Mouse (Mus musculus): ENCODE results near the gene Opn4.

Gene Opn4

GRCm38 (mm10) chr14:34599941-34600340 is at the start of gene Opn4:
Gene Opn4, minus strand, starts transcription at chr14:34600142.
- DNase-seq (ENCODE audit: low spot score) = no peak

GRCm38 (mm10) chr14:34647870-34648475 is 48.0 kb upstream of the Opn4 start:
- DNase-seq (ENCODE audit: low spot score) = no peak

GRCm38 (mm10) chr14:34644140-34644539 is 44.2 kb upstream of the Opn4 start:
- DNase-seq (ENCODE audit: low spot score) = no peak

GRCm38 (mm10) chr14:34635721-34636120 is 35.8 kb upstream of the Opn4 start:
- DNase-seq (ENCODE audit: low spot score) = no peak

GRCm38 (mm10) chr14:34635192-34635591 is 35.2 kb upstream of the Opn4 start:
- no peak for DNase-seq (ENCODE audit: low spot score)

- no peak for DNase-seq (ENCODE audit: low spot score)
These were observed 32.9 kb upstream of the Opn4 start for GRCm38 (mm10) chr14:34632722-34633448.

- DNase-seq (ENCODE audit: low spot score) = no peak
These were observed 26.9 kb upstream of the Opn4 start for GRCm38 (mm10) chr14:34626824-34627223.

GRCm38 (mm10) chr14:34623531-34624210 is 23.7 kb upstream of the Opn4 start:
- no peak for DNase-seq (ENCODE audit: low spot score)

GRCm38 (mm10) chr14:34623074-34623473 is 23.1 kb upstream of the Opn4 start:
- DNase-seq (ENCODE audit: low spot score) = no peak

- peak; percentile 56 for DNase-seq (ENCODE audit: low spot score)
These were observed 20.9 kb upstream of the Opn4 start for GRCm38 (mm10) chr14:34620611-34621376.

- DNase-seq (ENCODE audit: low spot score) = no peak
These were observed 18.9 kb upstream of the Opn4 start for GRCm38 (mm10) chr14:34618808-34619207.

- peak; percentile 85 for DNase-seq (ENCODE audit: low spot score)
These were observed 16.9 kb upstream of the Opn4 start for GRCm38 (mm10) chr14:34616821-34617220.

- no peak for DNase-seq (ENCODE audit: low spot score)
These were observed 15.7 kb upstream of the Opn4 start for GRCm38 (mm10) chr14:34615625-34616024.

GRCm38 (mm10) chr14:34615082-34615481 is 15.1 kb upstream of the Opn4 start:
- no peak for DNase-seq (ENCODE audit: low spot score)

- DNase-seq (ENCODE audit: low spot score) = no peak
These were observed 14.6 kb upstream of the Opn4 start for GRCm38 (mm10) chr14:34614551-34614950.

GRCm38 (mm10) chr14:34613523-34613922 is 13.6 kb upstream of the Opn4 start:
- DNase-seq (ENCODE audit: low spot score) = no peak

GRCm38 (mm10) chr14:34612222-34612621 is 12.3 kb upstream of the Opn4 start:
- DNase-seq (ENCODE audit: low spot score) = no peak

GRCm38 (mm10) chr14:34611591-34611990 is 11.6 kb upstream of the Opn4 start:
- no peak for DNase-seq (ENCODE audit: low spot score)

- DNase-seq (ENCODE audit: low spot score) = no peak
These were observed 2.0 kb upstream of the Opn4 start for GRCm38 (mm10) chr14:34601910-34602309.

- DNase-seq (ENCODE audit: low spot score) = no peak
These were observed 4.2 kb downstream of the Opn4 start for GRCm38 (mm10) chr14:34595596-34596255.

GRCm38 (mm10) chr14:34591741-34592535 is 8.0 kb downstream of the Opn4 start:
- no peak for DNase-seq (ENCODE audit: low spot score)

Measured in urinary bladder, postnatal 14 days (tissue).